Mouse (Mus musculus): Measurements from ENCODE around the gene Cacng5.

The Cacng5 gene

DNA sequence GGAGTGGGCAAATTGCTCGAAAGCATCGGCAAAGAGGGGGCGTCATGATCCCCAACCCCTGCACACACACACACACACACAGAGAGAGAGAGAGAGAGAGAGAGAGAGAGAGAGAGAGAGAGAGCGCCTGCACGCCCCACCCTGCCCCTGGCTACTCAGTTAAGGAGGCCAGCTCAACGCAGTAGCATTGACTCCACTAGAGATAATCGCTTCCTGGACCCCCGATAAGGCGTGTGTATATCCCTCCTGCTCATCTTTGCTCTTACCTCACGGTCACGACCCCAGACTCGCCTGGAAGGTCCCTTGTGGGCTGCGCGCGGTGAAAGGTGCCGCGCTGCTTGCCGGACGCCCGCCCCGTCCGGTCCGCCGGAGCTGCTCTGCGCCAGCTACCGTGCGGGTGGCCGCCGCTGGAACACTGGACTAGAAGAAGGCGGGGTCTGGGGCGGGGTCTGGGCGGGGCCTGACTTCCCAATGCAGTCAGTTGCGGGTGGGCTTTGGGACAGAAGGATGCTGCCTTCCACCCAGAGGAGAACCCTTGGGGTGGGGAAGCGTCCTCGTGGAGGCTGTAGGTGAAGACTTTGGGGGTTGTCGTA is at the start of gene Cacng5:
TSS of gene Cacng5 (minus strand) at position 422 of the 593 bp plus-strand sequence.
- no peak for DNase-seq (ENCODE audit: low spot score in 2 of 2)

GRCm38 (mm10) chr11:107957566-107958350 is 42.9 kb upstream of the Cacng5 start:
- DNase-seq (ENCODE audit: low spot score in 2 of 2), result no peak

DNA sequence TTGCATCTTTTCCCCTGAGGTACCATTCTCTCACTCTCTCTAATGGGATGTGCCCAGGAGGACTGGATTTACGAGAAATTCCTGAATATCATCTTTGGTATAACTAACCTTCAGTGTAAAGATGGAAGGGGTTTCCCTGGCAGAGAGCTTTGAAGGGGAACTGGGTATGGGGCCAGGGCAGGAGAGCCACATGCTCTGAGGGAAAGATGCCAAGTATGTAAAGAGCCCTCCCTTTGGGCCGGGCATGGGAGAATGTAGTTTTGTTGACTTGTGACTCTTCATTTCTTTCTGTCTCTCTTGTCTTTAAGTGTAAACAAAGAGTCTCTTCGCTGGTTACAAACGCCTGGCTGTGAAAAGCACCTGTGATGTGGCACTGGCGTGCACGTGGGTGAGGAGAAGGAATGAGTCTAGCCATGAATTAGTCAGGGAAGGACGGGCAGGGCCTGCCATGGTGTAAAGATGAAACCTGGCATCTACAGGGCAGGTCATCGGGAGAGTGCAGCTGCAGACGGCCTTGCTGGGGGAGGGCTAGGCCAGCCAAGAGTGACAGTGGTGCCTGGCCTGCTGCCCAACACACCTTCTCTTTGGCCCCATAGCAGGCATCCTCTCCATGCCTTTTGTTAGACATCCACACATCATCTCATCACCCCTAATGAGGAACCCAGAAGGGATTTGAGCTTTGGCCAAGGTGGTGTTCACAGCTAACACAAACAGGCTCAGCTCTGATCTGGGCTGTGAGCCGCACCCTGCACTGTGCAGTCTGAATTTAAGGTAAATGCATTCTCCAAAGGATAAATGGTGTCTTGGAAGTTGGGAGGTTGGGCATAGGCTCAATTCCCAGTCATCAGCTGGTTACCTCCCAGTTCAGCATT is 40.6 kb upstream of the Cacng5 start:
- no peak for DNase-seq (ENCODE audit: low spot score in 2 of 2)

- DNase-seq (ENCODE audit: low spot score in 2 of 2), result no peak
Measured at GRCm38 (mm10) chr11:107951431-107951830, 36.6 kb upstream of the Cacng5 start.

GRCm38 (mm10) chr11:107950658-107951057 is 35.8 kb upstream of the Cacng5 start:
- DNase-seq (ENCODE audit: low spot score in 2 of 2), result no peak

- no peak for DNase-seq (ENCODE audit: low spot score in 2 of 2)
Measured at GRCm38 (mm10) chr11:107950211-107950610, 35.4 kb upstream of the Cacng5 start.

- no peak for DNase-seq (ENCODE audit: low spot score in 2 of 2)
Measured at GRCm38 (mm10) chr11:107947951-107948350, 33.1 kb upstream of the Cacng5 start.

GRCm38 (mm10) chr11:107946823-107947222 is 32.0 kb upstream of the Cacng5 start:
- DNase-seq (ENCODE audit: low spot score in 2 of 2), result no peak

DNA sequence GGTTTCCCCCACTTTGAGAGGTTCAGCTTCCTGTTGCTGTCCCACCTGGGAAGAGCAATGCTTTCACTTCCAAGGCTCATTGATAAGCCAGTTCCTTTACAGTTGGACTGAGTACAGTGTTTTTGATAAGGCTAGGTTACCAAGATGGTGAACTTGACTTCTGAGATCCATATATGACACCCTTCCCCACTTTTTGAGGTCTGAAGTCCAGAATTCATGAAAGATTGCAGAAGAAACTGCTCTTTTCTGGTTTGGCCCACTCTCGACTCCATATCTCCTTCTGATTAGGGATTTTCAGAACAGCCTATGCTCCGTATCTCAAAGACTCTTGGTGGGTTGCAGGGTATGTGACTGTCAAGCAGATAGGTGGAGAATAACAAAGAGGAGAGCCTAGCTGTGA is 22.1 kb upstream of the Cacng5 start:
- DNase-seq (ENCODE audit: low spot score in 2 of 2), result no peak

DNA sequence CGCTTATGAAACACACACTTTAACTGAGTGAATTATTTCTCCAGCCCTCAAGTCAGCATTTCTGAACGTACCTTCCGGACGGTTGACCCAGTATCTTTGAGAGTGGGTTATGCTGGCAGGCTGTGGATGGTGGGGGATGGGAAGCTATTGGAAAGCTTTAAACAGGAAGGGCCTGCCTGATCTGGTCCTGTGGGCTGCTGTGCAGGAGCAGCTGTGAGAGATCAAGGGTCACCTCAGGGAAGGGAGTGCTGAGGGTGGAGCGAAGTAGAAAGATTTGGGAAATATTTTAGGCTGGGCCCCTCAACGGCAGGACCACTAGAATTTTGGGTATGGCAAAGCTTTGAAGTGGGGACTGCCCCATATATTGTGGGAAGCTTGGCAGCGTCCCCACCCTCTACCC is 16.9 kb upstream of the Cacng5 start:
- DNase-seq (ENCODE audit: low spot score in 2 of 2), result no peak

- no peak for DNase-seq (ENCODE audit: low spot score in 2 of 2)
Measured at GRCm38 (mm10) chr11:107931288-107931687, 16.4 kb upstream of the Cacng5 start.

- no peak for DNase-seq (ENCODE audit: low spot score in 2 of 2)
Measured at GRCm38 (mm10) chr11:107929712-107930111, 14.9 kb upstream of the Cacng5 start.

DNA sequence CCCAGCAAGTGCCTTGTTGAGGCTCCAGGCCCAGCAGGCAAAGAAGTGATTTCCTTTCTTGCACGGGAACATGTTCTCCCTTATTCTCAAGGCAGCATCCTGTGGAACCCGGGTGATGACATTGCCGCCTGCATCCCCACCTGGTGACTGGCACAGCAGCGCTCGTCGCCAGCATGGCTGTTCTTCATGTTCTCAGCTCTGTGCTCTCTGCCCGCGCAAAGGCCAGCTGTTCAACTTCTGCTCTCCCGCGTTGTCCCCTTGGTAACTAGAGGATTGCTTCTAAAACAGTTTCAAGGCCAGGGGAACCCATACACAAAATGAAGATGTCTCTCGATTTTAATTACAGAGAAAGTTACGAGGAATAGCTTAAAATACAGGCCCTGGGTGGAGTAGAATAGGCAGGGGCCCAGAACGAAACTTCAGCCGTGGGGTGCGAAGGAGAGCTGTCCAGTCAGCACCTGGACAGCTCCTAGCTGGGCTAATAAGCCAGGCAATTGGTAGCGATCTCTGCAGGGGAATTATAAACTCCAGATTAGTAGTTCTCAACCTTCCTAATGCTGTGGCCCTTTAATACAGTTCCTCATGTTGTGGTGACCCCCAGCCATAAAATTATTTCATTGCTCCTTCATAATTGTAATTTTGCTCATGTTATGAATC is 5.1 kb upstream of the Cacng5 start:
- peak in 1 of 2 experiments; percentile 45 for DNase-seq (ENCODE audit: low spot score in 2 of 2)

DNA sequence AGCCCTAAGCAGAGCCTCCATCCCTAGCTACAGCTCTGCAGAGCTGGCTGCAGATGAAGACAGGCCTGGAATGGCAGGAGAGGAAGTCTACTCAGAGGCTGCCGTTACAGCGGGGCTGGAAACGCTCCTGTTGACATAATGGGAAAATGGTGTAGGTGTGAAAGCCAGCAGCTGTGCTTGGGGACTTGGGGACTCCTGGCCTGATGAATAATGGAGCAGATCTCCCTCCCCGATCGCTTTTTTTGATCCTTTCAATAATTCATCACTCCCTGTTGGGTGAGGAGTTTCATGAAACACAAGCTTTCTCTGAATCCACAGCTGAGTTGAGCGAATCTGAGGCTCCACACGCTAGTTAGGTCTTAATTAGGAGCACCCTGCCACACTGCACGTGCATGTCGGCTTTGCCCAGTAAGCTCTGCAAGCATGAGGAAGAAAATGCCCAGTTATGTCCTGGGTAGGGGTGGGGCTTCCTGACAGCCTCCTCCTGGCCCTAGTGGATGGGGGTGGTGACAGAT is 2.9 kb upstream of the Cacng5 start:
- DNase-seq (ENCODE audit: low spot score in 2 of 2), result peak in 1 of 2 experiments; percentile 52

DNA sequence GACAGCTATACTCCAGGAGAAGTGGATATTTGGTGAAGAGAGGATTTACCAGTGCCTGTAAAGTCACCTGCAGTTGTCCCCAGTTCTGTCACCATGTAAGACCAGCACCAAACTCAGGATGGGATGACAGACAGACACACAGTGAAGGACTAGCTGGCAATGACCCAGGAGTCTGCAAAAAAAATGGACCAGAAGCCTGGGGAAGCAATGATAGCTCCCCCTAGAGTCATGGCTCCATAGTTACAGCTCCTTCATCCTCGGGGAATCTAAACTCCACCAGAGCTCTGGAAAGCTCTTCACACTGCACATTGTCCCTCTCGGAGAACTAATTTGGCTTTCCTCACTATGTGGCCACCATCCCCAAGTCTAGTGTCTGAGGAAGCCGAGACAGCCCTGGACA is 1.5 kb downstream of the Cacng5 start:
- DNase-seq (ENCODE audit: low spot score in 2 of 2), result no peak

GRCm38 (mm10) chr11:107905364-107905763 is 9.5 kb downstream of the Cacng5 start:
- DNase-seq (ENCODE audit: low spot score in 2 of 2), result no peak

DNA sequence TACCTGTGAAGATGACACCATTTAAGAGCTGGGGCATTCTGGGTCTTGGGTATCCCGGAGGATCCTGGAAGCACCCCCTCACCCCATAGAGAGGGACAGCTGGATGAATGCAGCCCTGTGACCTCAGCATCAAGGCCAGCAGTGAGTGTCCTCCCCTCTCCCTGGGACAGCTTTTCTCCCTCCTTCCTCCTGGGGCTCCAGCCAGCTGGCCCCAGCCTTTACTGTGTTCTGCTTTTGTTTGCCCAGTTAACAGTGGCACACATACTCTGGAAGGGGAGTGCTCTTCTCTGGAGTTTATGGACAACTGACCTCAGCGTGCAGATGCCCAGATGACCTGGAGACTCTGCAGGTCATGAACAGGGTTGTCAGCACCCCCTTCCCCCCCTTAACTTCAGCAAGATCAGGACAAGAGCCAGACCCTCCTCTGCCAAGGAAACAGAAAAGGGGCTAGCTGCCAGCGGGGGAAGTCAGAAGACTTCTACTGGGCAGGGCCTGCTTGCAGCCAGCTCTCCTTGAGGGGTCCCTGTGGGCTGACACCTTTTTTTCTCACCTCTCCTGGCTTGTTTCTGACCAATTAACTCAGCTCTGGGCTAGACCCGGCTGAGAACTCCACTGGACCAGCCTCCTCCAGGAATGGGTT is 10.8 kb downstream of the Cacng5 start:
- no peak for DNase-seq (ENCODE audit: low spot score in 2 of 2)

- no peak for DNase-seq (ENCODE audit: low spot score in 2 of 2)
Measured at GRCm38 (mm10) chr11:107900470-107900869, 14.4 kb downstream of the Cacng5 start.

DNA sequence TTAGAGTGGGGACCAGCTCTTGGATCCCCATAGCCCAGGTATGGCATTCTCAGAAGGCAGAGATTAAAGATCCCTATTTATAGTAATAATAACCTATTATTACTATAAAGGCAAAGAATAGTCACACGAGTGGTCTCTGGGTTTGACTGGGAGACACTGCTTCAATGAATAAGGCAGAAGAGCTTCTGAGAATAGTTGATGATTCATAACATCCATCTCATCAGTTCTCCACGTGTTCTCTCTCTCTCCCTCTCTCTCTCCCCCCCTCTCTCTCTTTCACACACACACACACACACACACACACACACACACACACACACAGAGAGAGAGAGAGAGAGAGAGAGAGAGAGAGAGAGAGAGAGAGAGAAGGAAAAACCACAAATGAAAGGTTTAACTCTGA is 16.2 kb downstream of the Cacng5 start:
- DNase-seq (ENCODE audit: low spot score in 2 of 2), result no peak

DNA sequence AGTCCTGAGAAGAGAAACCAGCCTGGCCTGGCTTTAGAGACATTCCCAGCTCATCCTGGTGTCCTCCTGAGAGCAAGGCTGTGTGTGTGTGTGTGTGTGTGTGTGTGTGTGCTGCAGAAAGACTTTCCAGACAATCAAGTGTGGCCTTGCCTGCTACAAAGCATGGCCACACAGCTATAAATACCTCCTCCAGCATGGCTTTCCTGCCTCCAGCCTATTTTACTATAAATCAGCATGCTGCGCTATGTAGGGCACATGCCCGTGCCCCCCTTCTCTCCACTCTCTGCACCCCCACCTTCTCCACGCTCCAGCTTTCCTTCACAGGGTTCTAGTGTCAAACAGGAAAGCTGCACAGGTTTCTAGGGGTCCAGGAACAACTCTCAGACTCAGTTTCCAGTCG is 19.2 kb downstream of the Cacng5 start:
- no peak for DNase-seq (ENCODE audit: low spot score in 2 of 2)

GRCm38 (mm10) chr11:107891377-107891776 is 23.5 kb downstream of the Cacng5 start:
- no peak for DNase-seq (ENCODE audit: low spot score in 2 of 2)
